Mouse (Mus musculus): ENCODE data around the gene Hfe.
"Not testable (repeated sequence)": the region's sequence is repeated elsewhere in the genome, so short reads cannot be mapped to it uniquely, and the experiment has no call there.

Hfe gene

DNA sequence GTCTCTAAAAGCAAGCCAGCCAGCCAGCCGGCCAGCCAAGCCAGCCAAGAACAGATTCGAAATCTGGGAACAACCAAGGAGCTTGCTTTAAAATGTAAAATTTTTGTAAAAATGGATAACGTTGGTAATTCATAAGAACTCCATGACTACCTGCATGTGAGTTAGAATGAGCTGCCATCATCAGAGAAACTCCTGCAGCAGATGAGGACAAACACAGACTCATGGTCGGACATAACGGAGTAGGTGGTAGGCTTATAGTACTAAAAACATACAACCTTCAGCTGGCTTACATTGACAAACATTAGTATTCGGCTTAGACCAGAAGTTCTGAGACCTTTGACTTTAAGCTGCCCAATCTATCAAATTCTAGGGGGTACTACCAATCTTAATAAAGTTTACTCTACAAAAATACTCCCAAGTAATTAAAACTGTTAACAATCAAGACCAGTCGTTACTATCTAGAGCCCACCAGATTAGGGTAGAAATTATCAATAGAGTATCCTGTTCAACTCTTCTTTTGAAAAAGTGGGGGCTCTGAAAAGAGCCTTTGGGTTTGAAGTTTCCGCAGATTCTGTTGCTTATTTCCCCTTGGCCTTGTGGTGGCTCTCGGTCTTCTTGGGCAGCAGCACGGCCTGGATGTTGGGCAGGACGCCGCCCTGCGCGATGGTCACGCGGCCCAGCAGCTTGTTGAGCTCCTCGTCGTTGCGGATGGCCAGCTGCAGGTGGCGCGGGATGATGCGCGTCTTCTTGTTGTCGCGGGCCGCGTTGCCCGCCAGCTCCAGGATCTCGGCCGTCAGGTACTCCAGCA is 27.5 kb downstream of the Hfe start:
- DNase-seq: not testable (repeated sequence)

DNA sequence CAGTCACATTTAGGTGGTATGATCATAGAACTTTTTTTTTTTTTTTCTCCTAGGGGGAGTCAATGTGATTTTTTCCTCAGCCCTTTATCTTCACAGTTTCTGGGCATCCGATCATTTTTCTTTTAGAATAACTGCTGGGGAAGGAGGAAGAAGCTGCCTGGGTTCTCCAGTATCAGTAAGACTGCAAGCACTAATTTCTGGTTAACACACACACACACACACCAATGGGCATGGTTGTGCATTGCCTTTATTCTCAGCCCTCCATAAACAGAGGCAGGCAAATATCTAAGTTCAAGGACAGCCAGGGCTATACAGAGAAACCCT is 28.1 kb downstream of the Hfe start:
- DNase-seq: no peak

DNA sequence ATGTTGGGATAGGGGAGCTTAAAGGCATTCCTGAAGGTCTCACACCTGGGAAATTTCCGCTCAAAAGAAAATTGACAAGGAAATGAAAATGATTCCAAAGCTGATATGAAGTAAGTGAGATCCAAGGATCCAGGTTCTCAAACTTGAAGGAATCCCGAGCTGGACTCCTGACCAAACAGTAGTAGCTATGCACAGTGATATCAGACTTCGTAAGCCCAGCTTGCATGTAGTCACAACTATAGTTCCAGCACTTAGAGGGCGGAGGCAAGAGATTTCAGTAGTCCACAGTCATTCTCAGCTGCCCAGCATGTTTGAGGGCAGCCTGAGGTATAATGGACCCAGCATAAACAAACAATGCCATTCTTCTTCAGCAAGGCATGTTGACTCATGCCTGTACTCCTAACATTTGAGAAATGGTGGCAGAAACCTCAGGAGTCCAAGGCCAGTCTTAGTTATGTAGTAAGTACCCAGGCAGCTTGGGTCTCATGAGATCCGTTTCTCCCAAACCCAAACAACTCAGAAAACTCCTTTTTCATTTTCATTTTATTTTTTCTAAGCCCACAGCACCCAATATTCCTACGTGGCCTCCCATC is 28.6 kb downstream of the Hfe start:
- DNase-seq: no peak

DNA sequence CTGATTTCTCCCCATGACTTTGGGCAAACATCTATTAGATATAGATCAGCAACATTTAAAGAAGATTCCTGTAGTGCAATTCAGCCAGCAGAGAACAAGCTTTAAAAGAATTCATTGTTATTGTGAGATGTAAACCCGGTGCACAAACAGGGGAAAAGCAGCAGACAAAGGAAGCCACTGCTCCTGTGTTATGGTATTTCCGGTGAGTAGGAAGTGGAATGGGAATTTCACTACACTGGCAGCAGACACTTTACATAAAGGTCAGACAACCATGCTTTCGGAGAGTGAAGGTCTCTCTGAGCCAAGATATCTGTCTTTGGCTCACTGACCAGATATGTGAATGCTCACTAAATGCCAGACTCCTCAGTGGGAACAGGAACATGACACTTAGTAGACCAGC is 48.1 kb downstream of the Hfe start:
- DNase-seq: no peak

DNA sequence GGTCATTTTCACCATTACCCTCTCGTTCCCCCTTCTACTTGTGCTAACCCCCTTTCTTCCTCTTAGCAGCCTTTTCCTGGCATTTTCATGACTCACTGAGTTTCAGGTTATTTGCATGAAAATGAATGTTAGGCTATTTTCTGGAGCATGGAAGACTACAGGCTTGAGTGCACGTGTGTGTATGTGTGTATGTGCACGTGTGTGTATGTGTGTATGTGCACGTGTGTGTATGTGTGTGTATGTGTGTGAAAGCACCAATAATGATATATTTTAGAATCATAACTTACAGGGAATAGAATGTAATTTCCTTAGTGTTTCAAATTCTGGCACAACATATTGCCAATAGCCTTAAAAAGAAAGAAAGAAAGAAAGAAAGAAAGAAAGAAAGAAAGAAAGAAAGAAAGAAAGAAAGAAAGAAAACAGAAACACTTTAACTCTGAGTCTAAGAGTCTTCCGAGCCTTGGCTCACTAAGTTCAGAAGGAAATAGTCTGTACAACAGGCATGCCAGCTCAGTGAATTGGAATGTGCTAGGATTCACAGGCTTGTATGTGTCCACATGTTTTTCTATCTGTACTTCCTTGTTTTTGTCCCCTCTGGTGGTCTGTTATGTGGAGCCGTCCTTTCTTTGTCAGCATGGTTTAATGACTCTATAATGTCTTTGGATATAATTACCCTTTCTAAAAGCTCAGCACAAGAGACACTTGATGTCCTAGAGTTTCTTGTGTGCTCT is 50.9 kb downstream of the Hfe start:
- DNase-seq: no peak
